Mouse (Mus musculus): ENCODE results near the gene Slc9b2. TPM values are rescaled to one million over a fixed set of nuclear protein-coding genes. Genes with fewer than 3 reads are reported as not detected.
A peak's percentile ranks its signal among the peaks of the same experiment; 100 is the strongest.

Slc9b2 gene
- polyA plus RNA-seq, 1 experiment from 2014 or later: 3.8 TPM

DNA sequence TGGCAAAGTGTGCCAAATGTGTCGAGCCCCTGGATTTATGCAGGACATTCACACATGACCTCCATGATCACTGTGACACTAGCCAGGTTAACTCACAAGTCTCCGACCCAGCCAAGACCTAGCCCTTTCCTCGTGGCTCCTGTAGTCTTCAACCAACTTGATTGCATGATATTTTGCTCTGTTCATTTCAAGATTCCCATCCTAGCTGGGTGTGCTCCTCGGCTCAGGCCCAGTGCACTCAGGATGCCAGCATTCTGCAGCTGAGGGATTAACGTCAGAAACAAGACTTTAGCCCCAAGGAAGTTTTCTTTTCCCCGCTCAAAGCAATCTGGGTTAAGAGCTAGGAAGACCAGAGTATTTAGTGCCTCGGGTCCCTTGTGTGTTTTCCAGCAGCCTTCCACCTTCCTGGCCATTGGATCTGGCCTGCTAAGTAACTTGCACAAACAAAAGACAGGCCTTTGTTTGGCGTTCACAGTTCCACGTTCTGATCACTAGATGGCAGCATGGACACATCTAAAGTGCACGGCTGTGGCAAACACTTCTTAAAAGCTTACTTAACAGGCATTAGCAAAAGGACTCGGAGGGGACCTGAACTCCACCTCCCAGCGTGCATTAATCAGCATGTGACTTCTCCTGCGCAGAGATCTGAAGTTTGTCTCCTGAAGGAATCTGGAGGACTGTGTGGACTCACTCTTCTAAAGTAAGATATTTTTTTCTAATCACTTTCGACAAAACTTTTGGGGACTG lies 26.7 kb upstream of the Slc9b2 start, which contains the start of gene Bdh2:
Gene Bdh2, plus strand, starts transcription at position 553 of the 747 bp plus-strand sequence.
- Histone ChIP-seq H3K4me1 (ENCODE audit: control insufficient read depth, insufficient read depth, low read length) (no peaks in the 10 kb centered on the region), H3K9me3 (ENCODE audit: control insufficient read depth, low read length) (no peaks in the 10 kb centered on the region), H3K4me3 (ENCODE audit: low read depth, low read length) (no peak within 1 kb of the TSS), H3K36me3 (ENCODE audit: control insufficient read depth, insufficient read depth, low read length) (no peaks in the 10 kb centered on the region), H3K9ac (replicated peaks; ENCODE audit: low read depth, low read length) (peak within 1 kb of the TSS; percentile 4; the same call in 1 of the 2 replicates), H3K27me3 (ENCODE audit: control insufficient read depth, insufficient read depth, low read length) (no peaks in the 10 kb centered on the region), H3K27ac (ENCODE audit: low read depth, low read length) (no peak within 1 kb of the TSS), H3K4me2 (ENCODE audit: low read depth, low read length) (no peak within 1 kb of the TSS)
- peak; percentile 92 for ATAC-seq (ENCODE audit: low read depth)
- WGBS: 28% methylated on average over 14 of the region's 14 CpGs

DNA sequence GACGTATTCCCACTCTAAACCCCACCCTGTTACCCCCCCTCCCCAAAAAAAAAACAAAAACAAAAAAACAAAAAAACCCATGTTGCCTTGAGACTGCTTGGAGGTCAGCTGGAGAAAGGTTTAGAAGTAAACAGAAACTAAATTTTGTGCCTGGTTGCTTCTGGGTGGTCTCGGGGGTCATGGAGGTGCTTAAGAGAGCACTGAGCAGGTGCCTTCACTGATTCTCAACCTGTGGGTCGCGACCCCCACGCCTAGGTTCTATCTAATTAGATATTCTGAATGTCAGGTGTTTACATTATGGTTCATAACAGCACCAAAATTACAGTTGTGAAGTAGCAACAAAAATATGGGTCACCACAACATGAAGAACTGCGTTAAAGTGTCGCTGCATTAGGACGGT lies 25.8 kb upstream of the Slc9b2 start:
- no peak overlapping the region for H3K4me2 ChIP-seq (ENCODE audit: low read depth, low read length)
- no peak overlapping the region for H3K27ac ChIP-seq (ENCODE audit: low read depth, low read length)
- no peaks in the 10 kb centered on the region for H3K4me1 ChIP-seq (ENCODE audit: control insufficient read depth, insufficient read depth, low read length)
- H3K27me3 ChIP-seq (ENCODE audit: control insufficient read depth, insufficient read depth, low read length): no peaks in the 10 kb centered on the region
- H3K4me3 ChIP-seq (ENCODE audit: low read depth, low read length): no peak overlapping the region
- no peaks in the 10 kb centered on the region for H3K36me3 ChIP-seq (ENCODE audit: control insufficient read depth, insufficient read depth, low read length)
- no peak overlapping the region for H3K9ac ChIP-seq (replicated peaks; ENCODE audit: low read depth, low read length)
- 87% methylated on average over 8 of the region's 8 CpGs for WGBS
- no peak for ATAC-seq (ENCODE audit: low read depth)
- no peaks in the 10 kb centered on the region for H3K9me3 ChIP-seq (ENCODE audit: control insufficient read depth, low read length)

DNA sequence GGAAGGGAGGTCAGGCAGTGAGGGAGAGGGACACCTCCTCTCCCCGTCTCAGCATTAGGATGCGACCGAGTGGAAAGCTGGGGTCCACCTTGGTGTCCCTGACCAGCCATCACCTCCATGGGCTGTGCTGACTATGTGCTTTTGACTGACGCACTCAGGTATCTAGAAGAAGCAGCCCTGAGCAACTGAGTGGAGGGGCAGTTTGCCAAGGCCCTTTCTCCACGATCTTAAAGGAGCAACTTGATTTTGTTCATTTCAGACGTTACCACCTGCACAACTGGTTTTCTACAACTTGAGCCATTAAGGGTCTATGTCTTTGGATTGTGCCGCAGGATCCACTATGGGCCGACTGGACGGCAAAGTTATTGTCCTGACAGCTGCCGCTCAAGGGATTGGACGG lies 22.2 kb upstream of the Slc9b2 start:
- Histone ChIP-seq H3K36me3 (ENCODE audit: control insufficient read depth, insufficient read depth, low read length) (no peaks in the 10 kb centered on the region), H3K4me3 (ENCODE audit: low read depth, low read length) (no peak overlapping the region), H3K4me1 (ENCODE audit: control insufficient read depth, insufficient read depth, low read length) (no peaks in the 10 kb centered on the region), H3K9ac (replicated peaks; ENCODE audit: low read depth, low read length) (no peak overlapping the region), H3K27ac (ENCODE audit: low read depth, low read length) (no peak overlapping the region), H3K27me3 (ENCODE audit: control insufficient read depth, insufficient read depth, low read length) (no peaks in the 10 kb centered on the region), H3K9me3 (ENCODE audit: control insufficient read depth, low read length) (no peaks in the 10 kb centered on the region), H3K4me2 (ENCODE audit: low read depth, low read length) (no peak overlapping the region)
- ATAC-seq (ENCODE audit: low read depth): no peak
- 88% methylated on average over 11 of the region's 11 CpGs for WGBS

DNA sequence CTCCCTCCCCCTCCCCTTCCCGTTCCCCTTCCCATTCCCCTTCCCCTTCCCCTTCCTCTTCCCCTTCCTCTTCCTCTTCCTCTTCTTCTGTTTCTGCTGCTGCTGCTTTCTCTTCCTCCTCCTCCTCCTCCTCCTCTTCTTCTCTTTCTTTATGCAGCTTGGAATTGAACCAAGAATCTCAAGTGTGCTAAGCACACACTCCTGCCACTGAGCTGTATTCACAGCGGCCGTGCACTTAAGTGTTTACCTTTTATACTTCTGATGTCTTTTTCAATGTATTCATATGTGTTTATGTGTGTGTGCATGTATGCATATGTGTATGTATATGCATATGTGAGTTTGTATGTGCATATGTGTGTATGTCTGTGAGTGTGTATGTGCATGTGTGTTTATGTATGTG lies 21.7 kb upstream of the Slc9b2 start:
- no peaks in the 10 kb centered on the region for H3K36me3 ChIP-seq (ENCODE audit: control insufficient read depth, insufficient read depth, low read length)
- WGBS: 85% methylated on average over 3 of the region's 3 CpGs
- ATAC-seq (ENCODE audit: low read depth): no peak

DNA sequence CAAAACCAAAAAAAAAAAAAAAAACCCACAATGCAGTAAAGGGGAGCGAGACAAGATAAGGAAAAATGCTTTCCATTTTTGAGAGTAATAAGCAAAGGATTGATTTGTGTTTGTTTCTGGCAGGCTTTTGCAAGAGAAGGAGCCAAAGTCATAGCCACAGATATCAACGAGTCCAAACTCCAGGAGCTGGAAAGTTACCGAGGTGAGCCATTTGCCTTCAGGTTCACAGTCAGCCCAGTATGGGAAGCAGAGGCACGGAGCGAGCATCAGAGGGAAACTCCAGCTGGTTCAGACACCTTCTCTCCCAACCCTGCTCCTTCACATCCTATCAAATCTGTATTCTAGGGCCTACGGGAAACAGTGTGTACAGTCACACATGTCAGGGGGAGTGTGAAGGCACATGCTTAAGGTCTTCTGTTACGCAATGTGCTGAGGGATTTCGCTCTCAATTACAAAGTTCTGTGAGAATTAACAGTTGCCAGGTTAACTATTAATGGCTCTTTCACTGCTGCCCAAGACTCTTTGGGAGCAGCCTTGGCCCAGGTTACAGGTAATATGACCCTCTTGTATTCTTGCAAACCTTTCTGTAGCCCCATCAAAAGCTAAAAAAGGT lies 19.3 kb upstream of the Slc9b2 start:
- H3K9ac ChIP-seq (replicated peaks; ENCODE audit: low read depth, low read length): no peak overlapping the region
- no peak overlapping the region for H3K4me2 ChIP-seq (ENCODE audit: low read depth, low read length)
- no peaks in the 10 kb centered on the region for H3K27me3 ChIP-seq (ENCODE audit: control insufficient read depth, insufficient read depth, low read length)
- 90% methylated on average over 8 of the region's 8 CpGs for WGBS
- no peaks in the 10 kb centered on the region for H3K4me1 ChIP-seq (ENCODE audit: control insufficient read depth, insufficient read depth, low read length)
- H3K36me3 ChIP-seq (ENCODE audit: control insufficient read depth, insufficient read depth, low read length): no peaks in the 10 kb centered on the region
- H3K27ac ChIP-seq (ENCODE audit: low read depth, low read length): no peak overlapping the region
- H3K9me3 ChIP-seq (ENCODE audit: control insufficient read depth, low read length): no peaks in the 10 kb centered on the region
- ATAC-seq (ENCODE audit: low read depth): no peak
- no peak overlapping the region for H3K4me3 ChIP-seq (ENCODE audit: low read depth, low read length)

More for the DNA sequence above, 21.7 kb upstream of the Slc9b2 start:
- Histone ChIP-seq H3K4me2 (ENCODE audit: low read depth, low read length) (no peak overlapping the region), H3K9ac (replicated peaks; ENCODE audit: low read depth, low read length) (no peak overlapping the region), H3K9me3 (ENCODE audit: control insufficient read depth, low read length) (no peaks in the 10 kb centered on the region), H3K4me3 (ENCODE audit: low read depth, low read length) (no peak overlapping the region), H3K27me3 (ENCODE audit: control insufficient read depth, insufficient read depth, low read length) (no peaks in the 10 kb centered on the region), H3K27ac (ENCODE audit: low read depth, low read length) (no peak overlapping the region), H3K4me1 (ENCODE audit: control insufficient read depth, insufficient read depth, low read length) (no peaks in the 10 kb centered on the region)

DNA sequence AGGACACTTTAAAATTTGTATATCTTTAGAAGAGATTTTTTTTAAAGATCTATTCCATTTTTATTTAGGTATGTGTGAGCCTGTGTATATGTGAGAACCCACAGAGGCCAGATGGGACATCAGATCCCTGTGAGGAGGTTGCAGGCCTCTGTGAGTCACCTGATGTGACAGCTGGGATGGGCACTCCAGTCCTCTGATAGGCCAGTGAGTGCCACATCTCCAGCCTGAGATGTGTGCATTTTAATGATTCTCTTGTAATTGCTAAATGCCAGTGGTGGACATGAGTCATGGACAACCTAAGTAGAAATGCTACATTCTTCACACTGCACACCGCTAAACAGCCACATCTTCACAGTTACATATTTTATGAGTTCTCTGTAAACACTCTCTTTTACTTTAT lies 18.4 kb upstream of the Slc9b2 start:
- Histone ChIP-seq H3K4me1 (ENCODE audit: control insufficient read depth, insufficient read depth, low read length) (no peaks in the 10 kb centered on the region), H3K27ac (ENCODE audit: low read depth, low read length) (no peak overlapping the region), H3K4me2 (ENCODE audit: low read depth, low read length) (no peak overlapping the region), H3K4me3 (ENCODE audit: low read depth, low read length) (no peak overlapping the region), H3K9ac (replicated peaks; ENCODE audit: low read depth, low read length) (no peak overlapping the region), H3K9me3 (ENCODE audit: control insufficient read depth, low read length) (no peaks in the 10 kb centered on the region), H3K27me3 (ENCODE audit: control insufficient read depth, insufficient read depth, low read length) (no peaks in the 10 kb centered on the region), H3K36me3 (ENCODE audit: control insufficient read depth, insufficient read depth, low read length) (no peaks in the 10 kb centered on the region)
- 88% methylated on average over 1 of the region's 1 CpGs for WGBS
- no peak for ATAC-seq (ENCODE audit: low read depth)

DNA sequence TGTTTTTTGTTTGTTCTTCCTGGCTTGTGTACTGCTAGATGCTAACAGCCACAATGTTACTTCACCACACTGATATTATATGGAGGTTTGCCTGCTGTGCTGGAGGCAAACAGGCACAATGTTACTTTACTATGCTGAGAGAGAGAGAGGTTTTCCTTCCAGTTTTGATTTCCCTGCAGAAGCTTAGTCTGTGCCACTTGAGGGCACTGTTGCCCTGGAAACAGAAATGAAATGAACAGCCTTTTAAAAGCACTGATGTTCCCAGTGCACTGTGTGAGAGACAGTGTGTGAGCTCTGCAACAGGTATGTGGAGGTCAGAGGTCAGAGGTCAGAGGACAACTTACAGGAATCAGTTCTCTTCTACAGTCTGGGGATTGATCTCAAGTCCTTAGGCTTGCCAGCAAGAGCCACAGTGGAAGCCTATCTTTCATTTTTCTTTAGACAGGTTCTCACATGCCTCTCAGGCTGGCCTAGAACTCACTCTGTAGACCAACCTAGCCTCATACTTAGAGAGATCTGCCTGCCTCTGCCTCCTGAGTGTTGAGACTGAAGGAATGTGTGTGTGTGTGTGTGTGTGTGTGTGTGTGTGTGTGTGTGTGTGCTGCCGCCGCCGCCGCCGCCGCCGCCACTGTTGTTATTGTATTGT lies 17.1 kb upstream of the Slc9b2 start:
- no peak overlapping the region for H3K27ac ChIP-seq (ENCODE audit: low read depth, low read length)
- 100% methylated on average over 7 of the region's 7 CpGs for WGBS

DNA sequence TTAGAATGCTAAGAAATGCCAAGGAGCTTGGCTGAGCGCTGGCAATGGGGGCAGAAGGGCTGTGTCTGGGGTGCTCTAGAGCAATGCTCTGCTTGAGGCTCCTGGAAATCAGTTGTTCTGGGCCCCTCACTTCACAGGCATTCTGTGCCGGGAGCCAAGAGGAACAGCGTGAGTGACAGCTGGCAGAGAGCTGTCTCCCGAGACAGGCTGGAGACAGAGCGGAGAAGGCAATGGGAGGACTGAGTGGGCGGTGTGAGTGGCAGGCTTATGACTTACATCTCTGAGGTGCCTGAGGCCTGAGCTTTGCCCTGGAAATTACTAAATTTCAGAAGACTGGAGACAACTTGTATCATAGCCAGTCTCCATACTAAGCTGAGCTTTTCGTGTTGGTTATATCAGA lies 13.8 kb upstream of the Slc9b2 start:
- Histone ChIP-seq H3K4me2 (ENCODE audit: low read depth, low read length) (no peak overlapping the region), H3K27ac (ENCODE audit: low read depth, low read length) (no peak overlapping the region), H3K36me3 (ENCODE audit: control insufficient read depth, insufficient read depth, low read length) (no peaks in the 10 kb centered on the region), H3K4me1 (ENCODE audit: control insufficient read depth, insufficient read depth, low read length) (no peaks in the 10 kb centered on the region), H3K27me3 (ENCODE audit: control insufficient read depth, insufficient read depth, low read length) (no peaks in the 10 kb centered on the region), H3K9me3 (ENCODE audit: control insufficient read depth, low read length) (no peaks in the 10 kb centered on the region), H3K4me3 (ENCODE audit: low read depth, low read length) (no peak overlapping the region), H3K9ac (replicated peaks; ENCODE audit: low read depth, low read length) (no peak overlapping the region)
- ATAC-seq (ENCODE audit: low read depth): no peak
- WGBS: 53% methylated on average over 7 of the region's 7 CpGs

More for the DNA sequence above, 17.1 kb upstream of the Slc9b2 start:
- H3K4me3 ChIP-seq (ENCODE audit: low read depth, low read length): no peak overlapping the region
- H3K36me3 ChIP-seq (ENCODE audit: control insufficient read depth, insufficient read depth, low read length): no peaks in the 10 kb centered on the region
- H3K9me3 ChIP-seq (ENCODE audit: control insufficient read depth, low read length): no peaks in the 10 kb centered on the region
- no peaks in the 10 kb centered on the region for H3K27me3 ChIP-seq (ENCODE audit: control insufficient read depth, insufficient read depth, low read length)
- H3K9ac ChIP-seq (replicated peaks; ENCODE audit: low read depth, low read length): no peak overlapping the region
- H3K4me2 ChIP-seq (ENCODE audit: low read depth, low read length): no peak overlapping the region
- peak; percentile 90 for ATAC-seq (ENCODE audit: low read depth)
- H3K4me1 ChIP-seq (ENCODE audit: control insufficient read depth, insufficient read depth, low read length): no peaks in the 10 kb centered on the region

DNA sequence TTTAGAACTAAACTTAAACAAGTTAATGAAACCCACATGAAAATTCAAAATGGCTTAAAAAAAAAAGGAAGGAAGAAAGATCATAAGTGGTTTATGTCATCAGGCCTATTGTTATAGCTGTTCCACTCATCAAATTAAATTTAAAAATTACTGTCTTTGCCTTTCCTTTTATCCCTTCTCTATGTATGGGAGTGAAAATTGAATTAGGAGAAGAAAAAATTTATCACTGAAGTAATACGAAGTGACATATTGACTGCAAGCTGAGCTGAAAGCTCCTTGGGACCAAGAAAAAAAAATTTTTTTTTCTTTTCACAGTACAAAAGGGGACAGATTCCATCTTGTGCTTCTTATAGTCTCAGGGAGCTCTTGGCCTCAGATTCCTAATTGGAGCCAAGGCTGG lies 11.9 kb upstream of the Slc9b2 start:
- Histone ChIP-seq H3K9ac (replicated peaks; ENCODE audit: low read depth, low read length) (no peak overlapping the region), H3K4me3 (ENCODE audit: low read depth, low read length) (no peak overlapping the region), H3K27ac (ENCODE audit: low read depth, low read length) (no peak overlapping the region), H3K9me3 (ENCODE audit: control insufficient read depth, low read length) (no peaks in the 10 kb centered on the region), H3K27me3 (ENCODE audit: control insufficient read depth, insufficient read depth, low read length) (no peaks in the 10 kb centered on the region), H3K36me3 (ENCODE audit: control insufficient read depth, insufficient read depth, low read length) (no peaks in the 10 kb centered on the region), H3K4me1 (ENCODE audit: control insufficient read depth, insufficient read depth, low read length) (no peaks in the 10 kb centered on the region), H3K4me2 (ENCODE audit: low read depth, low read length) (no peak overlapping the region)
- ATAC-seq (ENCODE audit: low read depth): no peak
- 82% methylated on average over 1 of the region's 1 CpGs for WGBS
